Mouse (Mus musculus) lung, embryonic 16.5 days (tissue): ENCODE measurements around the gene Sox15. TPM values are rescaled to one million over a fixed set of nuclear protein-coding genes. Genes with fewer than 3 reads are reported as not detected.

ENCODE experiments used
- ATAC-seq: fragments of 200-750 bp; cut with Nextera tagmentation; 2 replicates; pipeline ENCODE4 v1.8.0; 2017; ENCODE audit warnings: low read depth, mild to moderate bottlenecking, moderate library complexity
- H3K27ac ChIP-seq: fragments of 300-500 bp; sonication (generic); 2 replicates; pipeline ENCODE4 v1.5.1; 2014; ENCODE audit warnings: mild to moderate bottlenecking, control low read depth, low read length
- H3K27me3 ChIP-seq: fragments of 300-500 bp; sonication (generic); 2 replicates; pipeline ENCODE4 v1.6.1; 2014; ENCODE audit warnings: low read depth, low read length, mixed read lengths; ENCODE audit not compliant: control insufficient read depth, insufficient read depth
- H3K36me3 ChIP-seq: fragments of 300-500 bp; sonication (generic); 2 replicates; pipeline ENCODE4 v1.6.1; 2014; ENCODE audit warnings: low read length; ENCODE audit not compliant: control insufficient read depth, insufficient read depth
- H3K4me1 ChIP-seq: fragments of 300-500 bp; sonication (generic); replicated peaks from 2 replicates; pipeline ENCODE4 v1.6.1; 2014; ENCODE audit warnings: low read length, mixed read lengths; ENCODE audit not compliant: control insufficient read depth, insufficient read depth
- H3K4me2 ChIP-seq: fragments of 300-500 bp; sonication (generic); 2 replicates; pipeline ENCODE4 v1.6.1; 2014; ENCODE audit warnings: low read depth, low read length, control low read depth
- H3K4me3 ChIP-seq: fragments of 300-500 bp; sonication (generic); 2 replicates; pipeline ENCODE4 v1.5.1; 2014; ENCODE audit warnings: mild to moderate bottlenecking, low read length, control low read depth
- H3K9ac ChIP-seq: fragments of 300-500 bp; sonication (generic); 2 replicates; pipeline ENCODE4 v1.6.1; 2014; ENCODE audit warnings: low read length, control low read depth
- H3K9me3 ChIP-seq: fragments of 300-500 bp; sonication (generic); 2 replicates; pipeline ENCODE4 v1.6.1; 2016; ENCODE audit warnings: low read length; ENCODE audit not compliant: control insufficient read depth
- WGBS: fragments of 180-500 bp; shearing (Covaris S2); extraction: QIAGEN DNeasy Blood & Tissue Kit; methylation state at CpG from one replicate; pipeline ENCODE4 v1.1.7; 2014; 5-methylcytosine and 5-hydroxymethylcytosine counted together
- polyA plus RNA-seq: library from polyadenylated mRNA; unstranded; fragments of >200 nt; fragmentation: Nextera tagmentation; extraction: Ambion mirVana; gene quantifications from 2 replicates; pipeline ENCODE4 v1.2.1, GENCODE M21; 2015

The Sox15 gene
- polyA plus RNA-seq, 1 experiment from 2014 or later: 0.54 TPM

DNA sequence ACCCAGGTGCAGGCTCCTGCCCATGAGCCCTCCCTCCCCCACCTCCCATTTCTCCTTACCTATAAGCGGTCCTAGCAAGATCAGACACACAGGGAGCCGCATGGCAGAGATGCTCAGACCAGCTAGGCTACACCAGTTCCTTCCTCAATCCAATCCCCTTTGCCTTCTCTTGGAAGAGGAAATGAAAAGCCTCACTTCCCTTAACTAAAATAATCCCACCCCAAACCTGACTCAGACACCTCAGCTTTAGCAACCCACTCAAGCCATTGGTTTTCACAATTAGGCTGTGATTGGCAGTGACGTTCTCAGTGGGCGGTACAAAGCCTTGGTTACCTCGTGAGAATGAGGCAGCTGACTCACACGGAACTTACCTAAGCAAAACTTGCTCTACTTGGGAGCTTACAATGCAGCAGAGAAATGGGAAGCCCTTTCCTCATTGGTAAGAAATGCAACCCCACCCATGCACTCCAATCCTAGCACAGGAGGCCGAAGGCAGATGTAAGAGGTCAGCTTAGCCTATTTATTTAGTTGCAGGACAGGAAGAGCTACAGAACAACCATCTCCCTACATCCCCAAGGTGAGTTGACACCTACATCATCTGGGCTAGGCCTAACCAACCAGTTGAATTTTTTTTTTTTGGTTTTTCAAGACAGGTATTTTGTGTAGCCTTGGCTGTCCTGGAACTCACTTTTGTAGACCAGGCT is 11.0 kb downstream of the Sox15 start, which contains the start of gene Cd68:
TSS of gene Cd68 (minus strand) at position 193 of the 704 bp plus-strand sequence.
- WGBS: 27% methylated on average over 7 of the region's 7 CpGs
- no peak within 1 kb of the TSS for H3K27ac ChIP-seq
- ATAC-seq: no peak

DNA sequence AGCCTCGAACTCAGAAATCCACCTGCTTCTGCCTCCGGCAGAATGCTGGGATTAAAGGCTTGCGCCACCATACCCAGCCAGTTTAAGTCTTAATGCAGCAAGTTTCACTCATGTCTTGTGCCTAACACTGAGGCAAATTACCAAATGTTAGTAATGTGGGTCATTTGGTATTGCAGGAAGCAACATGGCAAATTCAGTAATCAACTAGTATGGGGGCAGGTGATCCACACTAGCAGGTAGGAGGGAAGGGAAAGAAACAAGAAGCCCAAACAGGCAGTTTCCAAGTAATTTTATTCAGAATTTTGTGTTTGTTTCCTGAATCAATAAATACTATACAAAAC is 11.5 kb downstream of the Sox15 start:
- ATAC-seq: no peak
- H3K36me3 ChIP-seq: peaks cover 53% of the 10 kb centered on the region
- no peaks in the 10 kb centered on the region for H3K9me3 ChIP-seq
- H3K4me2 ChIP-seq: no peak overlapping the region
- H3K4me3 ChIP-seq: no peak overlapping the region
- H3K4me1 ChIP-seq: peaks cover 23% of the 10 kb centered on the region
- no peak overlapping the region for H3K9ac ChIP-seq
- H3K27ac ChIP-seq: no peak overlapping the region
- 87% methylated on average over 3 of the region's 3 CpGs for WGBS
- H3K27me3 ChIP-seq: no peaks in the 10 kb centered on the region

More for the DNA sequence above, 11.0 kb downstream of the Sox15 start, which contains the start of gene Cd68:
- peak within 1 kb of the TSS; percentile 9; the same call in 1 of the 2 replicates for H3K9ac ChIP-seq
- H3K36me3 ChIP-seq: peaks cover 53% of the 10 kb centered on the region
- peaks cover 28% of the 10 kb centered on the region for H3K4me1 ChIP-seq
- H3K27me3 ChIP-seq: no peaks in the 10 kb centered on the region
- no peak within 1 kb of the TSS for H3K4me2 ChIP-seq
- no peak within 1 kb of the TSS for H3K4me3 ChIP-seq
- H3K9me3 ChIP-seq: no peaks in the 10 kb centered on the region

DNA sequence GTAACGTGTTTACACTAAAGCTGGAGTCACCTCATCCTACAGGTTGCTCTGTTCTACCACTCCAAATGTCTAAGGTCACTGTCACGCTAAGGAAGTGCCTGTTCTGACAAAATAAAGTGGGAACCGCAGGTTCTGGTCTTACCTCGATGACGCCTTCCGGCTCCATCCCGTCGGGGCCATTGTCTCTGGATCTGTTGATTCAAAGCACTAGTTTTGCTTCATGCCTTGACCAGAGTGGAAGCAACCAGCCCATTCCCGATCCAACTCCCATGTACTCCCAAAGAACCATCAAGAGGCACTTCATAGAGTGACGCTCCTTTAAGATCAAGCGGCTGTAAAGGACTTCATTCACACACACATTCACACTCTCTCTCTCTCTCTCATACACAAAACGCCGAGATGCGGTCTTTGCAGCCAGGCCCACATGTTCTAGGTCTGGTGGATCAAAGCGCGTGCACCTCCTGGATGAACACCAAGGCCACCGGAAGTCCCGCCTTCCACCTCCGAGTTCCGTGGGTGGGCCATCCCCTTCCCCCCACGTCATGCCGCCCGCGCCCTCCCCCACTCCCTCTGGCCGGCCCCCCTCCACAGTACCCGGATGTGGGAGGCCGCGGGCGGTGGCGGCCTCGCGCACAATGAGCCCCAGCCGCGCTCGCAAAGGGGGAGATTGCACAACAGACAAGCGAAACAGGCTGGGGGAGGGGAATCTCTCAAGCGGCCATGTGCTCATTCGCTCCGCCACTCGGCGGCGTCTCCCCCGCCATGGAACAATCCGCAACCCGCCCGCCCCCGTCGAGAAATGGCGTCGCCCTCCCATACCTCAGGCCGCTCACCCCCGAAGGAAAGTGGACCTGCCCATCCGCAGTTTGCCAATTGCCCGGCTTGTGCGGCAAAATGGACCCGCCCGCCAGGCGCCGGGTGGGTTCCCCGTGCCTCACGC is 15.9 kb downstream of the Sox15 start:
- H3K9me3 ChIP-seq: no peaks in the 10 kb centered on the region
- peaks cover 21% of the 10 kb centered on the region for H3K4me1 ChIP-seq
- peak overlapping the region; percentile 68 for H3K4me3 ChIP-seq
- peak overlapping the region; percentile 97 for H3K27ac ChIP-seq
- peak overlapping the region; percentile 93 for H3K4me2 ChIP-seq
- peak overlapping the region; percentile 90 for H3K9ac ChIP-seq
- WGBS: under 1% methylated on average over 50 of the region's 61 CpGs
- H3K27me3 ChIP-seq: no peaks in the 10 kb centered on the region
- peaks cover 53% of the 10 kb centered on the region for H3K36me3 ChIP-seq
- ATAC-seq: peak; percentile 78

DNA sequence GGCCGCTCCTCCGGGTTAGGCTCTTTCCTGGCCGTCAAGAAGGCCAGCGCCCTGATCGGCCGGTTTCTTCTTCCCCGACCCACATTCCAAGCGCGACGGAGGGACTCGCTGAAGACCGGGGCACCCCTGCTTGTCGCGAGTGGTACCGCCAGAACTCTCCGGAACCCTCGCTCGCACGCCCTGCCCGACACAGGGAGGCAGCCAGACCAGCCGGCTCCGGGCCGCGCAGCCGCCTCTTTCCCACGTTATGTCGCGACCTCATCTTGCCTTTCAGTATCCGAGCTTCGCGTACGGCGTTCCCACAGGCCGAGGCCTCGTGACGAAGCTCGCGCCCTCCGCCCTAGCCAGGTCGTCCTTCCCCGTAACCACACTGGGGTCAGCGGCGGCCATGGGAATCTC is 16.6 kb downstream of the Sox15 start:
- WGBS: under 1% methylated on average over 43 of the region's 43 CpGs
- Histone ChIP-seq H3K27me3 (no peaks in the 10 kb centered on the region), H3K4me1 (peaks cover 21% of the 10 kb centered on the region), H3K9ac (peak overlapping the region; percentile 90), H3K36me3 (peaks cover 49% of the 10 kb centered on the region), H3K27ac (peak overlapping the region; percentile 97), H3K4me3 (peak overlapping the region; percentile 68), H3K4me2 (no peak overlapping the region), H3K9me3 (no peaks in the 10 kb centered on the region)
- ATAC-seq: peak; percentile 3; the same call in 1 of the 2 replicates

GRCm38 (mm10) chr11:69672211-69672706 is 17.1 kb downstream of the Sox15 start, which contains the start of gene Eif4a1:
TSS of gene Eif4a1 (minus strand) at chr11:69672423.
- peaks cover 51% of the 10 kb centered on the region for H3K36me3 ChIP-seq
- H3K4me1 ChIP-seq: peaks cover 21% of the 10 kb centered on the region
- peak within 1 kb of the TSS; percentile 68 for H3K4me3 ChIP-seq
- ATAC-seq: peak; percentile 97
- no peaks in the 10 kb centered on the region for H3K9me3 ChIP-seq
- under 1% methylated on average over 36 of the region's 36 CpGs for WGBS
- H3K9ac ChIP-seq: peak within 1 kb of the TSS; percentile 90
- peak within 1 kb of the TSS; percentile 97 for H3K27ac ChIP-seq
- no peaks in the 10 kb centered on the region for H3K27me3 ChIP-seq
- peak within 1 kb of the TSS; percentile 93 for H3K4me2 ChIP-seq

DNA sequence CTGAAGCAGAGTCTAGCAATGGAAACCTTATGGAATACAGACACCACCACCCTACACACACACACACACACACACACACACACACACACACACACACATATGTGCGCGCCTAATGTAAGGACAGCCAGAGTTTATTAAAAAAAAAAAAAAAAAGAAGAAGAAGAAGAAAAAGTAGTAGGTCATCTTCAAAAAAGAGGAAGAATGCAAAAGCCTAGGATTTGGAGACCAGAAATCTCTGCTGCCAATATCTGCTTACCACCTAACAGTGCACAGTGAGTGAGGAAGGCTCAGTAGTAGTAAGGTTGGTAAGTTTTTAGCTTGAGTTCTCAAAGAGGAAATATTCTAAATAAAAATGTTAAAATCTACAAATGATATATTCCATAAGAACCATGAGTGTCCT is 24.0 kb downstream of the Sox15 start:
- H3K4me2 ChIP-seq: no peak overlapping the region
- no peak for ATAC-seq
- H3K9ac ChIP-seq: no peak overlapping the region
- H3K27ac ChIP-seq: no peak overlapping the region
- H3K4me3 ChIP-seq: no peak overlapping the region
- H3K4me1 ChIP-seq: peaks cover 25% of the 10 kb centered on the region
- peaks cover 27% of the 10 kb centered on the region for H3K36me3 ChIP-seq
- no peaks in the 10 kb centered on the region for H3K27me3 ChIP-seq
- no peaks in the 10 kb centered on the region for H3K9me3 ChIP-seq
- WGBS: 100% methylated on average over 2 of the region's 2 CpGs

- no peak for ATAC-seq
These were observed 25.2 kb downstream of the Sox15 start for GRCm38 (mm10) chr11:69680136-69680855.

GRCm38 (mm10) chr11:69681314-69682208 is 26.4 kb downstream of the Sox15 start, which contains the start of gene Senp3:
TSS of gene Senp3 (minus strand) at chr11:69682084.
- Histone ChIP-seq H3K9ac (peak within 1 kb of the TSS; percentile 92), H3K4me2 (peak within 1 kb of the TSS; percentile 94), H3K36me3 (peaks cover 22% of the 10 kb centered on the region), H3K4me3 (peak within 1 kb of the TSS; percentile 88), H3K4me1 (peaks cover 42% of the 10 kb centered on the region), H3K9me3 (no peaks in the 10 kb centered on the region), H3K27ac (peak within 1 kb of the TSS; percentile 97), H3K27me3 (no peaks in the 10 kb centered on the region)
- ATAC-seq: peak; percentile 93
- WGBS: under 1% methylated on average over 53 of the region's 80 CpGs

More at GRCm38 (mm10) chr11:69680136-69680855, 25.2 kb downstream of the Sox15 start:
- H3K4me3 ChIP-seq: peak overlapping the region; percentile 88
- peak overlapping the region; percentile 92; the same call in 1 of the 2 replicates for H3K9ac ChIP-seq
- H3K27me3 ChIP-seq: no peaks in the 10 kb centered on the region
- no peaks in the 10 kb centered on the region for H3K9me3 ChIP-seq
- 87% methylated on average over 30 of the region's 30 CpGs for WGBS
- H3K27ac ChIP-seq: no peak overlapping the region
- peak overlapping the region; percentile 94 for H3K4me2 ChIP-seq
- H3K4me1 ChIP-seq: peaks cover 30% of the 10 kb centered on the region
- H3K36me3 ChIP-seq: peaks cover 22% of the 10 kb centered on the region
